Comparison of ENCODE assay signal across 13 mouse cellular contexts in genomic region chr14:59681906-59682305, GRCm38 (mm10).
"Had no signal": no experiment of that assay in that cellular context is flagged by ENCODE, and none has a peak within 500 bp of the region (broad histone marks: within the 10 kb centered on the region; RNA-seq: fewer than 3 reads in every experiment).

No protein-coding gene starts in this region.

- DNase-seq: kidney, adult 18-20 months; kidney, postnatal 10 days; kidney, postnatal 4 days; liver; liver, embryonic 13.5 days; liver, postnatal 0 days; midbrain, embryonic 14.5 days; right cerebral cortex, adult 18-20 months; right cerebral cortex, postnatal 25 days; thymus, postnatal 4 days had no signal

- H3K36me3 ChIP-seq: intestine, embryonic 15.5 days; liver, embryonic 13.5 days; midbrain, embryonic 10.5 days had no signal

- H3K27ac ChIP-seq: intestine, embryonic 15.5 days; layer of hippocampus, adult 2 months; liver, embryonic 13.5 days; midbrain, embryonic 10.5 days had no signal

- H3K4me3 ChIP-seq: intestine, embryonic 15.5 days; layer of hippocampus, adult 2 months; liver, embryonic 13.5 days; midbrain, embryonic 10.5 days had no signal

- H3K4me2 ChIP-seq: intestine, embryonic 15.5 days; liver, embryonic 13.5 days had no signal

- H3K4me1 ChIP-seq: liver, embryonic 13.5 days had no signal

- H3K9ac ChIP-seq: intestine, embryonic 15.5 days; liver, embryonic 13.5 days; liver, postnatal 0 days had no signal

- ATAC-seq: intestine, embryonic 15.5 days; liver, postnatal 0 days had no signal

- H3K27me3 ChIP-seq: intestine, embryonic 15.5 days; liver, embryonic 13.5 days had no signal

- H3K9me3 ChIP-seq: intestine, embryonic 15.5 days; liver, embryonic 13.5 days; midbrain, embryonic 10.5 days had no signal
